Comparison of ENCODE assay signal across 9 mouse cellular contexts in the genomic region with DNA sequence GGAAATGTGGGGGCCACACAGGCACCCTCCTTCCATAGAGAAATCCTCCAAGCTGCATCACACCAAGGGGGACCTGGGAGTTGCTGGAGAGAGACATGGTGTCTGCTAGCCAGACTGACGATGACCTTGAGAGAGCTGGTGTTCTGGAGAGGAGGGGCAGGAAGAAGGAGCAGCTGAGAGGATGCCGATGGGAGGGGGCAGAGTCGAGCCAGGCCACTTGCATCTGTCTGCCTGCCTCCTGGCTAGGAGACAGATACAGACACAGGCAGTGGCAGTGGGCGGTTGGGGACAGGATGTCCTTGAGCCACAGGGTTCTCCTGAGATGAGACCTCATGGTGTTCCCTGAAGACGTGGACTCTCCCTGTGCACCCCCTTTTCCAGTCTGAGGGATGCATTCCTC. TPM values are rescaled to one million over a fixed set of nuclear protein-coding genes. Genes with fewer than 3 reads are reported as not detected.
DNase-seq lines count a peak whose midpoint lies in the region; ATAC-seq and TF ChIP-seq lines count a peak whose summit lies in the region.
"Had no signal": no experiment of that assay in that cellular context is flagged by ENCODE, and none has a peak within 500 bp of the region (broad histone marks: within the 10 kb centered on the region; RNA-seq: fewer than 3 reads in every experiment).

No protein-coding gene starts in this region.

- peaks cover 5% of the 10 kb centered on the region for H3K36me3 ChIP-seq in megakaryocyte, embryonic 14.5 days (replicated peaks; ENCODE audit: low read length)
- no peaks in the 10 kb centered on the region for H3K36me3 ChIP-seq in kidney, embryonic 15.5 days
- no peaks in the 10 kb centered on the region for H3K36me3 ChIP-seq in midbrain, embryonic 16.5 days (ENCODE audit: control insufficient read depth, insufficient read depth, low read length)
- H3K36me3 ChIP-seq: G1E had no signal

- peaks cover 93% of the 10 kb centered on the region for H3K4me1 ChIP-seq in megakaryocyte, embryonic 14.5 days
- peaks cover 77% of the 10 kb centered on the region for H3K4me1 ChIP-seq in kidney, embryonic 15.5 days
- peaks cover 36% of the 10 kb centered on the region for H3K4me1 ChIP-seq in midbrain, embryonic 16.5 days (ENCODE audit: control insufficient read depth, insufficient read depth, low read length)

- peak; percentile 70 for DNase-seq in heart, adult 8-10 months (ENCODE audit: low spot score)
- DNase-seq in lung, postnatal 36 days = peak; percentile 66
- no peak for DNase-seq in left cerebral cortex, adult 2 months (ENCODE audit: extremely low spot score in 1 of 2, low spot score in 2 of 2)
- DNase-seq in spleen, postnatal 14 days (ENCODE audit: low spot score in 2 of 2) = no peak

- TF ChIP-seq CTCF in left cerebral cortex, adult 2 months (IDR thresholded peaks at IDR 0.05) = no peak

- peaks cover 36% of the 10 kb centered on the region for H3K27me3 ChIP-seq in megakaryocyte, embryonic 14.5 days (replicated peaks)
- H3K27me3 ChIP-seq in kidney, embryonic 15.5 days = peaks cover 20% of the 10 kb centered on the region
- H3K27me3 ChIP-seq in midbrain, embryonic 16.5 days (ENCODE audit: control insufficient read depth, insufficient read depth, low read depth, low read length) = no peaks in the 10 kb centered on the region

- no peak for ATAC-seq in megakaryocyte, adult 5-6 weeks (ENCODE audit: poor library complexity, severe bottlenecking)
- no peak for ATAC-seq in kidney, embryonic 15.5 days (replicated peaks; ENCODE audit: low FRiP score)
- no peak for ATAC-seq in midbrain, embryonic 16.5 days

- intact Hi-C loops in left cerebral cortex, adult 2 months (cut with DNase I) = no loop called here

- 14% methylated on average over 5 of the region's 5 CpGs for WGBS in kidney, embryonic 15.5 days
- whole genome bisulfite sequencing in midbrain, embryonic 16.5 days = 42% methylated on average over 5 of the region's 5 CpGs

- peak overlapping the region; percentile 82 for H3K4me3 ChIP-seq in megakaryocyte, embryonic 14.5 days (replicated peaks)
- H3K4me3 ChIP-seq in kidney, embryonic 15.5 days (replicated peaks) = no peak overlapping the region
- H3K4me3 ChIP-seq in left cerebral cortex, adult 2 months = no peak overlapping the region
- H3K4me3 ChIP-seq in midbrain, embryonic 16.5 days (ENCODE audit: low read depth, low read length) = no peak overlapping the region

- H3K9me3 ChIP-seq in megakaryocyte, embryonic 14.5 days = peaks cover 15% of the 10 kb centered on the region
- no peaks in the 10 kb centered on the region for H3K9me3 ChIP-seq in kidney, embryonic 15.5 days (replicated peaks)
- no peaks in the 10 kb centered on the region for H3K9me3 ChIP-seq in midbrain, embryonic 16.5 days (replicated peaks; ENCODE audit: control insufficient read depth, low read length, poor library complexity, severe bottlenecking)
- H3K9me3 ChIP-seq: G1E had no signal

- H3K27ac ChIP-seq in kidney, embryonic 15.5 days = peak overlapping the region; percentile 86
- H3K27ac ChIP-seq in left cerebral cortex, adult 2 months = no peak overlapping the region
- H3K27ac ChIP-seq in midbrain, embryonic 16.5 days (ENCODE audit: low read length) = no peak overlapping the region

- no peak overlapping the region for H3K9ac ChIP-seq in kidney, embryonic 15.5 days
- H3K9ac ChIP-seq in midbrain, embryonic 16.5 days (ENCODE audit: low read depth, low read length) = no peak overlapping the region

- H3K4me2 ChIP-seq in kidney, embryonic 15.5 days = no peak overlapping the region
- H3K4me2 ChIP-seq in midbrain, embryonic 16.5 days (ENCODE audit: low read length) = no peak overlapping the region

RNA-seq across cellular contexts. Expression of a gene that starts 16.3 kb away (rescaled TPM):
- not detected in 2 replicates for polyA plus RNA-seq in megakaryocyte, embryonic 14.5 days (2012; ENCODE audit: insufficient read depth, low replicate concordance)
- not detected in 2 replicates for total RNA-seq in megakaryocyte, adult 5-6 weeks (2015)
- total RNA-seq in megakaryocyte, adult 5-6 weeks (2017) = not detected in 2 replicates
- total RNA-seq in heart, adult 8-10 months (2022) = under 1 TPM in 2 of 4 experiments, not detected in 2; 0.31 to 0.44 TPM
- polyA plus RNA-seq in kidney, embryonic 15.5 days (2015; fragmentation: Nextera tagmentation; extraction: Ambion mirVana) = 0.27 and 0.56 TPM in 2 replicates
- total RNA-seq in left cerebral cortex, adult 2 months (2021) = 1 to 10 TPM in 1 of 2 experiments, under 1 TPM in 1; 0.81 to 1.2 TPM
- 2.3 and 3.7 TPM in 2 replicates for polyA plus RNA-seq in midbrain, embryonic 16.5 days (2015; fragmentation: Nextera tagmentation; extraction: Ambion mirVana)
- total RNA-seq: G1E had no signal
- polyA plus RNA-seq: G1E had no signal

RNA-seq across cellular contexts. Expression of a gene that starts 29.7 kb away (rescaled TPM):
- not detected in 2 replicates for polyA plus RNA-seq in megakaryocyte, embryonic 14.5 days (2012; ENCODE audit: insufficient read depth, low replicate concordance)
- total RNA-seq in megakaryocyte, adult 5-6 weeks (2015) = 0.21 and 0.33 TPM in 2 replicates
- 0.11 TPM in 1 of 2 replicates, not detected in the other for total RNA-seq in megakaryocyte, adult 5-6 weeks (2017)
- 10 to 100 TPM; 26.0 to 28.4 (median 27.1) TPM for total RNA-seq in heart, adult 8-10 months (2022)
- polyA plus RNA-seq in kidney, embryonic 15.5 days (2015; fragmentation: Nextera tagmentation; extraction: Ambion mirVana) = 1.0 and 2.2 TPM in 2 replicates
- 10 to 100 TPM; 10.8 to 11.6 TPM for total RNA-seq in left cerebral cortex, adult 2 months (2021)
- 8.1 and 9.1 TPM in 2 replicates for polyA plus RNA-seq in midbrain, embryonic 16.5 days (2015; fragmentation: Nextera tagmentation; extraction: Ambion mirVana)

Comparison
In these comparisons a context has a peak if more than half of its experiments do, and no peak if none do; other contexts are left out.
1. DNase-seq: peak in heart, adult 8-10 months (single experiment) and lung, postnatal 36 days (single experiment); none in left cerebral cortex, adult 2 months (0 of 2) and spleen, postnatal 14 days (0 of 2).
2. RNA of a gene that starts 29.7 kb away (total RNA-seq): 26.0 to 28.4 TPM in heart, adult 8-10 months and 10.8 to 11.6 TPM in left cerebral cortex, adult 2 months; 0.11 to 0.33 TPM in megakaryocyte, adult 5-6 weeks; every median in the first group is over 4 times any median in the second.